Mouse (Mus musculus) right cerebral cortex, postnatal 14 days (tissue): ENCODE measurements at regions not wholly inside any gene's neighbourhood (a gene's known extent, or its start where the extent isn't known, plus 50 kb on each side); places are given as distances from the start of the nearest gene placed in this dataset.
A peak's percentile ranks its signal among the peaks of the same experiment; 100 is the strongest.
"Not testable (repeated sequence)": the region's sequence is repeated elsewhere in the genome, so short reads cannot be mapped to it uniquely, and the experiment has no call there.

Experiments
- DNase-seq: peaks from one replicate; pipeline ENCODE4 v3.0.0; 2022

- DNase-seq: no peak
Measured at GRCm38 (mm10) chr17:85881046-85881445, 193.0 kb upstream of the Six2 start.

DNA sequence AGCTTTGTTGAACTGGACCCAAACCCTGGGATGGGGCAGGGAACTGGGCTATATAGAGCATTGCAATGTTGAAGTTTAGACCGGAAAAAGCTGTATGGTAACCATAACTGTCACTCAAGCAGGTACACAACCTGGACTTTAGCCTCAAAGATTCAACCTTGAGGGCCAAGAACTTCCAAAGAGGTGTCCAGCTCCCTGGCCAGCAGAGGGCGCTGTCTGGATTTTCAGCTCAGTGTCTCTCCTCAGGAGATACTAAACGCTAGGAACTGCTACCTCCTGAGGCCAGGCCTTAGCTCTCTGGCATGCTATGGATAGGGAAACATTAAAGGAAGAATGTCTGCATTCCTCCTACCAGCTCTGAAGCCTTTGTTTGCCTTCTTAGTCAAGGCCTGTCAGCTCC is 189.4 kb upstream of the Six2 start:
- DNase-seq: peak; percentile 43

DNA sequence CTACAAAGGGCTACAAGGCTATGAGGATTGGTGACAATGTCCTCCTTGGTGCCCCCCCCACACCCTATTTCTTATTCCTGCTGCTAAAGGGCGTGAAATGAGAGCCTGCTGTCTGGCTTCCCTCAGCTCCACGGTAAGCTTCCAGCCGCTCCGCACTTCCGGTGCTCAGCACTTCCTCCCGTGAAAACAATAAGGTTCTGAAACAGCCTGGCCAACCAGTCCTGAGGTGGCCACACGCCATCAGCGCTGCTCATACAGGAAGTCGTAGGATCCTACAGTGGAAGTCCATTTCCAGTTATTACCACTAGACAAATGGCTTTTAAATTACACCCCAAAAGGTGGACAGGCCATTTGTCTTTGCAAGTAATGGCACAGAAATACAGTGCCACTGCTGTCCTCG is 188.8 kb upstream of the Six2 start:
- DNase-seq: no peak

DNA sequence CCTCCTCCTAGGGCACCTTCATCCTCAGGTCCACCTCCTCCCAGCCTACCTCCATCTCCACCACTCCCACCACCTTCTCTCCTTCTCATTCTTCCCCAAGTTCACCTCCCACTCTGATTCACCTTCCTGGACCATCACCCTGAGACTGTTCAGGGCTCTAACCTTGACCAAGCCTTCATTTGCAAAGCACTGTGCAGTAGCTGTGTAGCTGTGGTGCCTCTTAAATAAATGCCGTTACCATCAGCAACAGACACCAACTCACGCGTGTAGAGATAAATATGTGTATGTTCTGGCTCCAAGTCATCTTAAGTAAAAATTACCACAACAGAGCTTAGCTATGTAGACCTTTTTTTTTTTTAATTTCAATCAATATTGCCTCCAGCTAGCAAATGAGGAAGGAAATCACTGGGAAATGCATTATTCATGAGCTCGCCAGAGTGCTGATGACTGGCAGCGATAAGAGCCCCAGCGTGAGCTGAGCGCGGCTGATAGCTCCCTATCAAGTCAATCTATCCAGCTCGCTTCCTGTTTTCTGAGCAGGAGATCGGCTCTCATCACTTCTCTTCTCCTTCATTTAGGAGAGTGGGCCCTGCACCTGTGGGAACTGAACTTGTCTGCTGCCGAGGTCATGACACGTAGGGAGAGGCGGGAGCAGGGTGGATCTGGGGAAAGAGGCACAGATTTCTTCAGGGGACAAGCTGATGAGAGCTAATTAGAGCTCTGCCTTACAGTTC is 185.9 kb upstream of the Six2 start:
- no peak for DNase-seq

GRCm38 (mm10) chr17:85872903-85873413 is 184.9 kb upstream of the Six2 start:
- no peak for DNase-seq

DNA sequence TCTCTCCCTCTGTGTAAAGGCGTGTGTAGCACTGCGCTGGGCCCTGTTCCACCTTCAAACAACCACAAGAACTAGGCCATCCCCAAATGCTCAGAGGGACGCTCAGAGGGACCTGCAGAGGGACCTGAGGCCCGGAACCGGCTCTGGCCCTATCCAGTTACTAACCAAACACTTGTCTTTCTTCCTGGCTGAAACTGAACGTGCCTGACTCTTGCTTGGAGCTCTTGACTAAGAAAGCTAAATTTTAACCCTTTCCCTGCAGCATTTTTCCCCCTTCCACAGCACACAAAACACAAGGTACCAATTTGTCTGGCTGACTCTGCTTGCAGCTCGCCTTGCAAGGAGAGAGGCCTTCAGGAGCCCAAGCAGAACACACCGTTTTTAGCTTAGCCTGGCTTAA is 182.3 kb upstream of the Six2 start:
- no peak for DNase-seq

DNA sequence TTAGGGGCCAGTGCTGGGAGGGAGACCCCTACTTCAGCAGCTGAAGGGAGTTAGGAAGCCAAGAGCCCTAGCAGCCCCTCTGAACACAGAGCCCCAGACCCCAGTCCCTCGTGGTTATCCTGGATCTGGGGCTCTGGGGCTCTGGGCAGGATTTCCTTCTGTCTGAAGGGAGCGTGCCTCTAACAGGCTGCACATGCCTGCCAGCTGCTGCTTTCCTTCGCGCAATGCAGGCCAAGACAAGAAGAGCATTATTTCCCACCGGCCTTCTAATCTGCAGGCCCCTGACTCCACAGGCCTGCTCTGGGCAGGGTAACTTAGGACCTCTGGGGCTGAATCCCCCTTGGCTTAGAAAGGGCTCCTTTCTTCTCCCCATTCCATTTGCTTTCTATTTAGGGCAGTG is 181.1 kb upstream of the Six2 start:
- no peak for DNase-seq

GRCm38 (mm10) chr17:85867945-85868616 is 180.0 kb upstream of the Six2 start:
- no peak for DNase-seq

- DNase-seq: no peak
Measured at GRCm38 (mm10) chr17:85866581-85866980, 178.5 kb upstream of the Six2 start.

DNA sequence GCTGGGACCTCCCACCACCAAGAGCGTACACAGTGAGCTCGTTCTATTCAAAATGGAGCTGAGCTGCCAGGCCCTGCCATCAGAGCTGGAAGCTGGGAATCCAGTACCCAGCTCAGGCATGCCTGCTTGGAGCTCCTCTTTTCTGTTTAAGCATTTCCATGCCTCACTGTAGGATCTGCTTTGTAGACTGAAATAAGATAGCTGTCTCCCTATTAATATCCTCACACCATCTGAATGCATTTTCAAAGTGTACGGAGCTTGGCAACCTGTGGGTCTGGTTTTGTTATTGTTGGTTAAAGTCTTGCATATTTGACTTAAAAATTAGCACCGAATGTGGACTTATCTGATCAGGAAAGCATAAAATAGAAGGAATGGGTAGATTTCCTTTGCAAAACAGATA is 177.9 kb upstream of the Six2 start:
- no peak for DNase-seq

DNA sequence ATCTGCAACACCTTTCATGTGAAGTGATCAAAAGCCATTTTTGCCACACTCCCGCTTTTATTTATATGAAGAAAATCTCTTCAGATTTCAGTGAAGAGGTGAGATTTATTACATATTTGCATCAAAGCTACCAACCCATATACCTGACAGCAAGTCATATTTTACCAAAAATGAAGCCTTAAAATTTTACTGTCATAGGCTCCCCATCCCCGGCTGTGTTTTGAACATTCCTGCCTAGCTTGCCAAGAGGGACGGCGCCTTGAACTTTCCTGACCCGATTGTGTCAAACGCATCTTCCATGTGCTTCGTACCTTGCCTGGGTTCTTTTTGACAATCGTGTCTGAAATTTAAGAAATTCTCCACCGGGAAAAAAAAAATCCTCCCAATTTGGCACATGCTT is 173.3 kb upstream of the Six2 start:
- no peak for DNase-seq

GRCm38 (mm10) chr17:85860797-85861196 is 172.7 kb upstream of the Six2 start:
- no peak for DNase-seq

GRCm38 (mm10) chr17:85859926-85860707 is 172.0 kb upstream of the Six2 start:
- no peak for DNase-seq

DNA sequence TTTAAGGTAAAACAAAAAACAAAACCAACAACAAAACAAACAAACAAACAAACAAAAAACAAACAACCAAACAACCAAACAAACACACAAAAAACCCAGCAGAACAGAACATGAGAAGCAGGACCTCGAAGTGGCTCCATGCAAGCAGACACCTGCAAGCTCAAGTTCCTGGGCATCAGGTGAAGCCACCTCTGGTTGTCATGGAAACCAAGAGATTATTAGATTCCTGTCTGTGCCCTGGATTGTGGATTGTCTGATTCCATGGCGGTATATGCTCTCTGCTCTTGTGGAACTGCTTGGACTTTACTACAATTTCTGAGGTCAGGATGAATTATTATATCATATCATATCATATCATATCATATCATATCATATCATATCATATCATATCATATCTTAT is 170.4 kb upstream of the Six2 start:
- DNase-seq: no peak

DNA sequence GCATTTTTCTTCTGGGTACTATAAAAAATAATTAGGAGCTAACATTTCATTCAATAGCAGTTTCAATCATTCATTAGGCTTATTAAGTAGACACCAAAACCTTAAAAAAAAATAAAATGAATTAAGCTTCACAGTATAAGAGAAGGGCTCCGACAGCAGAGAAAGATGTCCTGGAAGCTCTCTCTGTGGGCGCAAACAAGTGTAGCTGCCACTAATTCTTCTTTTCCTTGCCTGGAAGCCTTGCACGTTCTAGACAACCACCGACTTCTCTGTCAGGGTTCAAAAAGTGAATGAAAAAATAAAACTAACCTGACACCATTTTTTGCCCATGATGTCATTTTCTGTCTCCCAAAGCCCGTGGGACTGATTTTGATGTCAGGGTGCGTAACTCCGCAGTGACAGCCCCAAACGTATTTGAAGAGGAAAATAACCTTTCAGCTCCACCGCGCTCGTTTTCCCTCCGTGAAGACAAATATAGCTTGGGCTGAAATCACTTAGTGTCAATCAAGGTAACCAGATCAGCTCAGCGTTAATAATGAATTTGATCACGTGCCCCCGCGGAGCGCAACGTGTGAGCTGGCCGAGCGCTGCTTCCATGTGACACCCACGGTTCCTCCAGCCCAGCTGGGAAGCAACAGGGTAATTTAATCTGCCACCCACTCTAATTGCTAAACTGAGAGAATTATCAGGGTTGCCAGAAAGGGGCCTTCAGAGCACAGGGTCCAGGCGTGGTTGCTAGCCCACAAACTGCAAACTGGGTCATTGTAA is 169.8 kb upstream of the Six2 start:
- peak; percentile 45 for DNase-seq

DNA sequence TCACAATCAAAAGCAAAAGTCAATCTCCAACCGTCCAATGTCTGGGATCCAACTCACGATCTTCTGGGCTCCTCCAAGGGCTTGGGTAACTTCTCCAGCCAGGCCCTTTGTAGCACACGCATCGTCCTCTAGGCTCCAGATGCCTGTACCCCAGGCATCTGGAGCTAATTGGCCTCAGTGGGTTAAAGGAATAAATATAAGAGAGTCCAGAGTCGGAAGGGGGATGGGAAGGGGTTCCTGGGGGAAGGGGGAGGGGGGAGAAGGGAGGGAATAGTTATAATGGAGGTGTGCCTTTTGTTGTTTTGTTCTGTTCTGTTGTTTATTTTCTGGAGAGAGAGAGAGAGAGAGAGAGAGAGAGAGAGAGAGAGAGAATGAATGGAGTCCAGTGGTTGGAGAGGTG is 168.8 kb upstream of the Six2 start:
- not testable (repeated sequence) for DNase-seq

- DNase-seq: no peak
Measured at GRCm38 (mm10) chr17:85853156-85853555, 165.1 kb upstream of the Six2 start.

DNA sequence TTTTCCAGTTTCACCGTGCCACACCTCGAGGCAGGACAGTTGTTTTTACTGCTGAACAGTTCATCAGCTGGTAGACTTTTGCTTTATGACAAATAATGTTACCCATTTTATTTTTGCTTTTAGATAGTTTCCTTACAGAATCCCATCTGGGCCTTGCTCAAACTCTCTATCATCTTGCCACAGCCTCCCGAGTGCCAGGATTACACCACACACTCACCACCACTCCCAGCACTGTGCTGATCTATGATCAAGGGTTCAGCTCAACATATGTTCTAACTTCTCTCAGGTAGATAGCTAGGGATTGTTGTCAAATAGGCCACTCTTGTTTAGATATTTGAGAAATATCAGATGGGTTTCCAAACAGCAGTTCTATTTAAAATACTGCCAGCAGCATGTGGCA is 160.5 kb upstream of the Six2 start:
- no peak for DNase-seq

GRCm38 (mm10) chr17:85847756-85848155 is 159.7 kb upstream of the Six2 start:
- no peak for DNase-seq

DNA sequence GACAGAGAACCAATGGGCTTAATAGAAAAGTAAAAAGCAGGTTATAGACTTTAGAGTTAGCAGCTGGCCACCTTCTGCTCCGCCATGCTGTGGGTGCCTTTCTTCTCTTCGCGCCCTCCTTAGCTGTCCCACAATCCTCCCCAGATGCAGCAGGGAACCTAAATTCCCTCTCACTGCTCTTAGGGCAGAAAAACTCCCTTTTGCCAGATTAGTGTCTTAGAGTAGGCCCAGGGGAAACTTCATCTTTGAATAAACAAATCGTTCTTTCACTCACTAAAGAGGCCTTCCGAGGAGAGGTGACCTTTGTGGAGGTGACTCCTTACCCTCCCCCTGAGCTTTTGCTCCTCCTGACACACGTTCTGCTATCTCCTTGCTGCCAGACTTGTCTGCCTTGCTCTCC is 157.0 kb upstream of the Six2 start:
- DNase-seq: no peak

DNA sequence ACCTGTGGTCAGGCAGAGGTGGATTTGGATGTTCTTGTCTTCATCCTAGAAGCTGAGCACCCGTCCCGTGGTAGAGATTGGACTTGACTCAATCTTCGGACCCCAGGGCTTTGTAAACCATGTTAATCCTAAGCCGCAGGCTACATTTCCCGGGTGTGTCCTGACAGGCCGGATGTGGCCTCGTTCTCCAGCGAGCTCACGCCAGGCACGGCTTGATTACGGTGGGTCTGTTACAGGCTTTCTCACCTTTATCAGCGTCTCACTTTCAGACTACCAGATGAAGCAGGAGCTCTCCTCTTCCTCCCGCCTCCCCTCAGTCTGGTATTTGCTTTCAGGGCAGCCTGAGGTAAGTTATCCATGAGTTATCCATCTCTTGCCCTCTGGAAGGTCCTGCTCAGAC is 156.4 kb upstream of the Six2 start:
- DNase-seq: no peak

- DNase-seq: no peak
Measured at GRCm38 (mm10) chr17:85823036-85823435, 135.0 kb upstream of the Six2 start.

DNA sequence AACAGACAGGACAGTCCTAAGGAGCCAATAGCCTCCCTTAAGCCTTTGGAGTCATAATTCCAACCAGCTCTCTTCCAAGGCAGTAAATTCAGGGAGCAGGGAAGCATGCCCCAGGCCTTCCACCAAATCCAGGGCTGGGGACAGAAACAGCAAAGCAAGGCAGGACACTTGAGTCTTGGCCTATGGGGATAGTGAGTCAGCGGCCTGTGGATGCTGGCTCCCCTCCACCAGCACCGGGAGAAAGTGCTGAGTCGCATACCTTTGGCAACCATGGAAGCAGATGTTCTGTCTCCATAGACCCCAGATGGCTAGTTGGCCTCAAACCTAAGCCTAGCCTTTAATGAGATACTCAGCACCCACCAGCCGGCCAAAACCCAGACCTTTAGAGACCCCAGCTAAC is 133.8 kb upstream of the Six2 start:
- DNase-seq: no peak
